Mouse (Mus musculus) heart, postnatal 0 days (tissue): ENCODE results near the gene Adm. TPM values are rescaled to one million over a fixed set of nuclear protein-coding genes. Genes with fewer than 3 reads are reported as not detected.
A peak's percentile ranks its signal among the peaks of the same experiment; 100 is the strongest.

Experiments used
- ATAC-seq: fragments of 200-750 bp; cut with Nextera tagmentation; 2 replicates; pipeline ENCODE4 v1.8.0; 2017; ENCODE audit warnings: low read depth, moderate number of reproducible peaks, moderate library complexity; ENCODE audit not compliant: insufficient read depth
- DNase-seq: peaks from one replicate; pipeline ENCODE4 v3.0.0-alpha.2; 2016; ENCODE audit warnings: low spot score
- H3K27ac ChIP-seq: fragments of 300-500 bp; sonication (generic); 2 replicates; pipeline ENCODE4 v1.5.1; 2014; ENCODE audit warnings: low read depth, mild to moderate bottlenecking
- H3K27me3 ChIP-seq: fragments of 300-500 bp; sonication (generic); 2 replicates; pipeline ENCODE4 v1.6.1; 2014; ENCODE audit warnings: low read length, mixed read lengths; ENCODE audit not compliant: control insufficient read depth, insufficient read depth
- H3K36me3 ChIP-seq: fragments of 300-500 bp; sonication (generic); replicated peaks from 2 replicates; pipeline ENCODE4 v1.6.1; 2014; ENCODE audit warnings: low read length, mixed read lengths; ENCODE audit not compliant: control insufficient read depth, insufficient read depth
- H3K4me1 ChIP-seq: fragments of 300-500 bp; sonication (generic); 2 replicates; pipeline ENCODE4 v1.6.1; 2014; ENCODE audit warnings: antibody characterized with exemption; ENCODE audit not compliant: control insufficient read depth, insufficient read depth
- H3K4me2 ChIP-seq: fragments of 300-500 bp; sonication (generic); 2 replicates; pipeline ENCODE4 v1.6.1; 2014; ENCODE audit warnings: low read depth, mild to moderate bottlenecking, low read length, moderate library complexity
- H3K4me3 ChIP-seq: fragments of 300-500 bp; sonication (generic); 2 replicates; pipeline ENCODE4 v1.5.1; 2014; ENCODE audit warnings: low read depth, low read length
- H3K9ac ChIP-seq: fragments of 300-500 bp; sonication (generic); replicated peaks from 2 replicates; pipeline ENCODE4 v1.6.1; 2014; ENCODE audit warnings: low read depth, low read length, mixed read lengths
- H3K9me3 ChIP-seq: fragments of 300-500 bp; sonication (generic); replicated peaks from 2 replicates; pipeline ENCODE4 v1.6.1; 2016; ENCODE audit warnings: low read length; ENCODE audit not compliant: control insufficient read depth
- CTCF ChIP-seq: IDR thresholded peaks from 2 replicates; pipeline ENCODE4 v1.5.1; 2016; ENCODE audit warnings: antibody characterized with exemption, control low read depth, low read depth
- EP300 ChIP-seq: IDR thresholded peaks from 2 replicates; pipeline ENCODE4 v1.6.1; 2016; ENCODE audit warnings: antibody characterized with exemption, low read depth
- WGBS: fragments of 180-500 bp; shearing (Covaris S2); extraction: QIAGEN DNeasy Blood & Tissue Kit; methylation state at CpG from one replicate; pipeline ENCODE4 v1.1.7; 2014; 5-methylcytosine and 5-hydroxymethylcytosine counted together
- polyA plus RNA-seq: library from polyadenylated mRNA; unstranded; fragments of >200 nt; fragmentation: Nextera tagmentation; extraction: Ambion mirVana; gene quantifications from 2 replicates; pipeline ENCODE4 v1.2.1, GENCODE M21; 2015
- total RNA-seq: library from RNA; depleted of rRNA; stranded (reverse); fragments of >200 nt; gene quantifications from 2 replicates; pipeline ENCODE4 v1.2.3, GENCODE M21; 2014; ENCODE audit warnings: low replicate concordance

The Adm gene
- total and polyA plus RNA-seq, 2 experiments from 2014 or later, result 9.4 to 39.7 TPM

DNA sequence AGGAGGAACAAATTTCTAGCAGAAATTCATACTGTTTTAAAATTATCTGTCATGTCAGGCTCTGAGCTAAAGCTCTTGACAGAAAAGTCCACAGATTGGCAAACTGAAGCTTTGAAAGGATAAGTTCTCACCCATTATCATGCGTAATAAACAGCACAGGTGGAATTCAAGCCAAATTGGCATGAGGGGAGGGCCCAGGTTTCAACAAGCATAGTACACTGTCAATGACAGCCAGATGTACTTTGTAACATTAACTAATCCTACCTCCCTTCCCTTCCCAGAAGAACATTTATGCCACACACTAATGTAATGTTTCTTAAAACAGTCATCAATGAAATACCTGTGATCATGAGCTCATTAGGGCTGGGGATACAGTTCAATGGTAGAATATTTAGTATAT is 30.3 kb upstream of the Adm start:
- Histone ChIP-seq H3K9me3 (no peaks in the 10 kb centered on the region), H3K4me1 (0 out of 2 replicates have a peak, but pooled peaks cover 9% of the 10 kb centered on the region), H3K27me3 (no peaks in the 10 kb centered on the region), H3K4me2 (no peak overlapping the region), H3K9ac (no peak overlapping the region), H3K4me3 (no peak overlapping the region), H3K27ac (no peak overlapping the region), H3K36me3 (peaks cover 7% of the 10 kb centered on the region; the same call in 1 of the 2 replicates)
- ATAC-seq (no peak), DNase-seq (no peak)
- TF ChIP-seq EP300 (no peak), CTCF (no peak)
- 89% methylated on average over 1 of the region's 1 CpGs for WGBS

DNA sequence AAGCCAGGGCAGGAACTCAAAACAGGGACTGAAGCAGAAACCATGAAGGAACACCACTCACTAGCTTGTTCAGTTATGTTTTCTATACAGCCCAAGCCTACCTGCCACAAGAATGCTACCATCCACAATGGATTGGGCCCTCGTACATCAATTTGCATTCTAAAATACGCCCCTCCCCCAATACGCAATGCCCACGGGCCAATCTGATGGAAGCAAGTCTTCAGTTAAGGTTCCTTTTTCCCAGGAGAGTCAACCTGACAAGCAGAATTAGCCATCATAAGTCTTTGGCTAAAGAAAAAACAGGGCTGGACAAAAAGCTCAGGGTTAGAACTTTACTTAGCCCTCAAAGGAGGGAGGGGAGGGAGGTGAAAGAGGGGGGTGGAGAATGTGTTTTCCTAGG is 22.0 kb upstream of the Adm start:
- Histone ChIP-seq H3K4me2 (no peak overlapping the region), H3K27ac (no peak overlapping the region), H3K9ac (no peak overlapping the region), H3K4me1 (0 out of 2 replicates have a peak, but pooled peaks cover 4% of the 10 kb centered on the region), H3K36me3 (no peaks in the 10 kb centered on the region), H3K4me3 (no peak overlapping the region), H3K9me3 (no peaks in the 10 kb centered on the region), H3K27me3 (no peaks in the 10 kb centered on the region)
- ATAC-seq, result no peak
- TF ChIP-seq CTCF (no peak), EP300 (no peak)
- no peak for DNase-seq
- WGBS, result 91% methylated on average over 4 of the region's 4 CpGs

DNA sequence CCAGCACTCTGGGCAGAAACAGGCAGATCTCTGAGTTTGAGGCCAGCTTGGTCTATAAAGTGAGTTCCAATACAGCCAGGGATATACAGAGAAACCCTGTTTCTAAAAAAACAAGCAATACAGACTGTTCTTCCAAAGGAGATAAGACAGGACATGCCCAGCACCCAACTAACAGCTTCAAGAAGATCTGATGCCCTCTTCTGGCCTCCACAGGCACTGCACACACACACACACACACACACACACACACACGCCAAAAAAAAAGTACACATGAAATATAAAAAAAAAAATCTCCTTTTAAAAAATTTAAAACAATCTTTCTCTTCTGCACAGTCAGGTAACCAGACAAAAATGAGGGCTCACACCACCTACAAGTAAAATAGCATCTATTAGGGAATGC is 20.6 kb upstream of the Adm start:
- no peak for ATAC-seq
- H3K9me3 ChIP-seq, result no peaks in the 10 kb centered on the region
- WGBS, result 100% methylated on average over 1 of the region's 1 CpGs
- no peak overlapping the region for H3K27ac ChIP-seq
- H3K9ac ChIP-seq, result no peak overlapping the region
- DNase-seq, result no peak
- no peaks in the 10 kb centered on the region for H3K27me3 ChIP-seq
- H3K4me3 ChIP-seq, result no peak overlapping the region
- H3K4me1 ChIP-seq, result 0 out of 2 replicates have a peak, but pooled peaks cover 3% of the 10 kb centered on the region
- no peak overlapping the region for H3K4me2 ChIP-seq
- TF ChIP-seq CTCF (0 out of 2 replicates have a peak, but pooled peaks have one; percentile 8), EP300 (no peak)
- no peaks in the 10 kb centered on the region for H3K36me3 ChIP-seq

GRCm38 (mm10) chr7:110613381-110614132 is 13.9 kb upstream of the Adm start:
- Histone ChIP-seq H3K4me3 (peak overlapping the region; percentile 92), H3K9me3 (no peaks in the 10 kb centered on the region), H3K4me1 (peaks cover 26% of the 10 kb centered on the region), H3K27ac (peak overlapping the region; percentile 100), H3K27me3 (no peaks in the 10 kb centered on the region), H3K36me3 (no peaks in the 10 kb centered on the region), H3K4me2 (peak overlapping the region; percentile 85), H3K9ac (peak overlapping the region; percentile 97)
- DNase-seq (peak; percentile 54), ATAC-seq (peak; percentile 8; the same call in 1 of the 2 replicates)
- 4% methylated on average over 17 of the region's 17 CpGs for WGBS
- TF ChIP-seq CTCF (no peak), EP300 (no peak)

DNA sequence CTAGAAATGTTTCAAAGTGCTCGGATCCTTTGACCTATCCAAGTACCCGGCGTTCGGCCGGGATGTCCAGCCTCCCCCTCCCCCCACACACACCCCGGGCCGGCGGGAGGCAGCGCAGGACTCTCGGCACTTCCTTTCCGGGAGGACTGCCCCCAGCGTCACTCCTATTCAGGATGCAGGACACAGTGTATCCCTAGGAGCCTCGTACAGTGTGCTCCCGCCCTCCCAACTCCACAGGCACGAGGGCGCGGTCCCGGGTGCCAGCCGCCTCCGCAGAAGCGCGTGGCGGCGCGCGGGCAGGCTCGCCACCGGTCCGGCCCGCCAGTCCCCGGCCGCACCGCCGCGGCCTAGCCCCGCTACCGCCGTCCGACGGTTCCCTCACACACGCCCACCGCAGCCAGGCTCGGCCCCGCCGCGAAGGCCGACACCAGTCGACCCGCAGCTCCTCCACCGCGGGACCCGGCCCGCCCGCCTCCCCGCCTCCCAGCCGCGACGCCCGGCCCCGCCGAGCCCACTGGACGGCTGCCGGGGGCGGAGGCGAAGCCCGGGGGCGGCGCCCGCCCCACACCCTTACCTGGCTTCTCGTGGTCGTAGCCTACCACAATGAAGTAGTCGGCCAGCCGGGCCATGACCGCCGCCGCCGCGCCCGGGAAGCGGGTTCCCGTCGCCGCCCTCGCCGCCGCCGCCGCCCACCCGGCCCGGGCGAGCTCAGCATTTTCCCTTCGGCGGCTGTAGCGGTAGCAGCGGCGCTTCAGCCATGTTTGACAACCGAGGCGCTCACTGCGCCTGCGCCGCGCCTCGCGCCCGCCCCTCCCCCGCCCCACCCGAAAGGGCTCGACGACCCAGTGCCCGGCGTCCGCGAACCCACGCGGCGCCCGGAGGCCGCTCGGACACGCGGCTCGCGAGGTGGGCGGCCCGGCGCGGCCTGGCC is 13.1 kb upstream of the Adm start, which contains the start of gene Sbf2:
Gene Sbf2 (minus strand): TSS at position 790 of the 931 bp plus-strand sequence.
- peak within 1 kb of the TSS; percentile 85 for H3K4me2 ChIP-seq

More for the DNA sequence above, 13.1 kb upstream of the Adm start, which contains the start of gene Sbf2:
- H3K9ac ChIP-seq, result peak within 1 kb of the TSS; percentile 97
- H3K36me3 ChIP-seq, result no peaks in the 10 kb centered on the region
- H3K4me1 ChIP-seq, result peaks cover 27% of the 10 kb centered on the region
- TF ChIP-seq EP300, result peak; percentile 78
- no peak for TF ChIP-seq CTCF
- H3K4me3 ChIP-seq, result peak within 1 kb of the TSS; percentile 92
- no peaks in the 10 kb centered on the region for H3K9me3 ChIP-seq
- peak; percentile 93 for DNase-seq
- no peaks in the 10 kb centered on the region for H3K27me3 ChIP-seq
- under 1% methylated on average over 110 of the region's 127 CpGs for WGBS
- peak; percentile 94 for ATAC-seq
- peak within 1 kb of the TSS; percentile 100 for H3K27ac ChIP-seq
